Mouse (Mus musculus): ENCODE measurements around the gene Gnb1.

The Gnb1 gene

GRCm38 (mm10) chr4:155580420-155580819 lies 89.3 kb downstream of the Gnb1 start:
- DNase-seq = peak; percentile 65

DNA sequence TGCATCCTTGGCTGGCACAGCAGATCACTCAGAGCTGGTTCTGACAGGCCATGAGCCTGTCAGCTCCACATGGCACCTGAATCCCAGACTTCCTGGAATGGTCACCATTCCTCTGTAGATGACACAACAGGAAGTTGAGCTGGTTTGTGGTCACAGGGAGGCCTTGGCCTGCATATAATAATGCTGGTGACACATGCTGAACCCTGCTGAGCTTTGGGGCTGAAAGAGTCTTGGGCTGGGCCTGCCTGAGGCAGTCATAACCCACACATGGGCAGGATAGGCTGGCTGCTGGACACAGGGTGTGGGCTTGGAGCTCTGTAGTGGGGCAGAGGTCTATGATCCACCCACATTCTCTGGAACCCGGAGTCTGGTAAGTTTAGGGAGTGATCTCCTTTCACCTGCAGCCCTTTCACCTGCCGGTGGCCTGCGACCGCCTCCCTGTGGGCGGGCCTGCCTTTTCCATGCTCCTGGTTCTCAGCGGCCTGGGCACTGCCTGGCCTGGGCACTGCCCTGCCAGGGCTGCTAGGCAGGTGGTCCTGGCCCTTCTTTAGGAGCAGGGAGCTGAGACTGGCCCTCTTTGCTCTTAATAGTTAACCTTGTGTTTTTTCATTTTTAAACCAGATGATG lies 91.2 kb downstream of the Gnb1 start:
- no peak for DNase-seq

- no peak for DNase-seq
Observed at GRCm38 (mm10) chr4:155589356-155589755, 98.2 kb downstream of the Gnb1 start.

- no peak for DNase-seq
Observed at GRCm38 (mm10) chr4:155591012-155591719, 100.0 kb downstream of the Gnb1 start.

GRCm38 (mm10) chr4:155593780-155594179 lies 102.6 kb downstream of the Gnb1 start:
- no peak for DNase-seq

DNA sequence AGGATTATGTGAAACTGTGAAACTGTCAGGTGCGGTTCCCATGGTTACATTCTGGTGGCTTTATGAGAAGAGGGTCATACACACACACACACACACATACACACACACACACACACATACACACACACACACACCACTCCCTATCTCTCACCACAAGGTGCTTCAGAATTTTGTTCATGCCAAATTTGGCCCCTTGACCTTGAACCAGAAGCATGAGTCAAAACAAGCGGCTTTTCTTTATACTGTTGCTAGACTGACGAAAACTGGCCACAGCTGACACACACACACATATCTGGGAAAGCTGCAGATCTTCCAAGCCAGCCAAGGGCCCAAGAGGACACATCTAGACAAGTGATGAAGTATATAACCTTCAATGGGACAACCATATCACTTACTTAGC lies 104.6 kb downstream of the Gnb1 start:
- DNase-seq = no peak

DNA sequence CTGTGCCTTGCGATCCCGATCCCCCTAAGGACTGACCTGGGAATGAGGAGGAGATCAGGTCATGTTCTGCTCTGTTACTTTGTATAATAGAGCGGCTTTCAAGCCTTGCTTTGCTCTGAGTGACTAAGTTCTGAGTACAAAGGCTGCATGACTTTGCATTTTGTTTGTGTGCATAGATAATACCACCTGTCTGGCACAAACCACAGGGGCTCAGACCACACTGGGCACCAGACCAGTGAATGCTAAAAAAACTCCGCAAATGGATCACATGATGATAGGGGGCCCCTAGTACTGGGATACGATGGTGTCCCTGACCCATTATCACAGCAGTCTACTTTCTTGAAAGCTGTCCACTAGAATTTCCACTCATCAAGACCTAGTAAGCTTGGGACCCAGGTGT lies 105.4 kb downstream of the Gnb1 start:
- DNase-seq = no peak

DNA sequence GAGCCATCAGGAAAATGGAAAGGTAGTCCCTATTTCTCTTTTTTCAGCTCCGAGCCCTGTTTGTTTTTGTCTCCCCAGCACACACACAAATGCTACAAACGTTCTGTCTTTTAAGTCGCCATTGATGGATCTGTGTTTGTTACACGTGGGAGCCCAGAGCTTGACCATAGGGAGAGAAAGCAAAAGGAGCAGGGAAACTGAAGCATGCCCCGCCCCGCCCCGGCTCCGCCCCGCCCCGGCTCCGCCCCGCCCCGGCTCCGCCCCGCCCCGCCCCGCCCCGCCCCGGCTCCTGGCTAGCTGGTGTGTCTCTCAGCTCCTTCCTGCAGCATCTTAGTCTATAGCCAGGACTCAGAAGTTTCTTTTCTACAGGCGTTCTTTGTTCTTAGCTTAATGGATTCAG lies 107.4 kb downstream of the Gnb1 start:
- peak; percentile 5 for DNase-seq

DNA sequence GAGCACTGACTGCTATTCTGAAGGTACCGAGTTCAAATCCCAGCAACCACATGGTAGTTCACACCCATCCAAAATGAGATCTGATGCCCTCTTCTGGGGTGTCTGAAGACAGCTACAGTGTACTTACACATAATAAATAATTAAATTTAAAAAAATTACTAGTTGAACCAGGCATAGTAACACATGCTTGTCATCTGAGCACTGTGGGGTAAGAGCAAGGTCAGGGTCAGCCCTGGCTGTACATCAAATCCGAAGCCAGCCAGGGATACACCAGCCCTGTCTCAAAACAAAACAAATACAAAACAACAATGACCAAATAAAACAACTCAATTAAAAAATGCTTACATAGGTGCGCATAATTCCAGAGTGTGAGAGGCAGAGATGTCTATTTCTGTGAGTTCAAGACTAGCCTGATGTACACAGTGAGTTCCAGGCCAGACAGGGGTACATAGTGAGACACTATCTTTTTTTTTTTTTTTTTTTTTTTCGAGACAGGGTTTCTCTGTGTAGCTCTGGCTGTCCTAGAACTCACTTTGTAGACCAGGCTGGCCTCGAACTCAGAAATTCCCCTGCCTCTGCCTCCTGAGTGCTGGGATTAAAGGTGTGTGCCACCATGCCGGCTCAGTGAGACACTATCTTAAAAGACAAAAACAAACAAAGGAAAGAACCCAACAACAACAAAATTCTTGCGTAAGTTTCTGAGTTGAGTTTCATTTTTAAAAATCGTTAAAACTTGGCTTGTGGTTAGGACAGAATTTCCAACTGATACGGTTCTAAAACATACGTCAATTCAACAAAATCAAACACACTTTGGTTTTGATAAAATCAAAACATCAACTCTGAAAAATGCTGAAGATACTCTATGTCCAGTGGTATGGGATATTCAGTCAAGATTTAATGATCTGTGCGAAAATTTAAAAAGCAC lies 109.0 kb downstream of the Gnb1 start:
- DNase-seq = no peak

GRCm38 (mm10) chr4:155601091-155601996 lies 110.2 kb downstream of the Gnb1 start, which contains the start of gene Slc35e2:
Gene Slc35e2, plus strand, starts transcription at chr4:155601416.
- DNase-seq = peak; percentile 96

DNA sequence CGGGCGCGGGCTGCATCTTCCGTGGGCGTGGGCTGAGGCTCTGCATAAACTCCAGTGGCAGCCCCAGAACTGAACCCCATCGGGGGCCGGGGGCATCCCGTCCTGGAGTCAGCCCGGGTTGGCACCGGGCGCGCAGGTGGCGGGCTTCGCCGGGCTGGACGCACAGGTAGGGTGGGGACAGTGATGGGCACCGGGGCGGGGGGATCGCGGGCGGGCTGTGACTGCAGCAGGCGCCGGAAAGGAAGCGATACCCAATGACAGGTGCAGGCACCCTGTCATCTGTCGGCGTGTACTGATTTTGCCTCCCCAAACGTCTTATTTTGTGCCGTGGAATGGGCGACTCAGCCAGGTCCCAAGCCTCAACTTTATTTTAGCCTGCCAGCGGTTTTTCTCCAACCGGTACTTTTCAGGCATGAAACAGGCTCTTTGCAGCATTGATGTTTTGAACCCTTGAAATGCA lies 110.9 kb downstream of the Gnb1 start:
- no peak for DNase-seq

DNA sequence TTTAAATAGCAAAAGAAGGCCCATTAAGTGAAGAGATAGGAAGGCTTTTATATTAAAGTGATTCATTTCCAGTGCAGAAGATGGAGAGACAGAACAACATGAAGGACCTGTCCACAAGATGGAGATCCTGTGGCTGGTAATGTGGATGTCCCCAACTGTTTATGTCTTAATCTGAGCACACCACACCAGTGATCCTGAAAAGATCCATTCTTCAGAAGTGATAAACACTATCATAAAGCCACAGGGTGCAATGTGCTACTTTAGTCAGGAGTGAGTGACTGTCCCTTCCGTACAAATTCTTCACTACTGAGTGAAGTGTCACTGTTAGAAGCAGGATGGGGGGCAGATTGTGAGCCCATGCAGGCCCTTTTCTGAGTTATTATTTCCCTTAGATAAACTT lies 111.6 kb downstream of the Gnb1 start:
- no peak for DNase-seq

GRCm38 (mm10) chr4:155603801-155604200 lies 112.6 kb downstream of the Gnb1 start:
- no peak for DNase-seq

DNA sequence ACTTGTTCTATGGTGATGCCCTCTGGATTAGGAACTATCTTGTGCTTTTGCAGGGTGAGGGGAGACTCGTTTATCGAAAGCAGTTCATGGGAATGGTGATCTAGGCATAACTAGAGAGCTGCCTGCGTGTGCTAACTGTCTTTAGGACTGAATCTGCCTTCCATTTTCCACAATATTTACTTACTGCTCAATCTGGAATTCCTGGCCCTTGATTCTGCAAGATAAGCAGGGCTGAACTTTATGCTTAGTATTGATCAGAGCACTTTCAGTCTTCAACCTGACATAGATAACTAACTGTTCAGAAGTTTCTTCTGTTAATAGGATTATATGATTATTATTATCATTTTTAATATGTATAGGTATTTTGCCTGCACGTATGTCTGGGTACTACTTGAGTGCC lies 114.0 kb downstream of the Gnb1 start:
- no peak for DNase-seq

DNA sequence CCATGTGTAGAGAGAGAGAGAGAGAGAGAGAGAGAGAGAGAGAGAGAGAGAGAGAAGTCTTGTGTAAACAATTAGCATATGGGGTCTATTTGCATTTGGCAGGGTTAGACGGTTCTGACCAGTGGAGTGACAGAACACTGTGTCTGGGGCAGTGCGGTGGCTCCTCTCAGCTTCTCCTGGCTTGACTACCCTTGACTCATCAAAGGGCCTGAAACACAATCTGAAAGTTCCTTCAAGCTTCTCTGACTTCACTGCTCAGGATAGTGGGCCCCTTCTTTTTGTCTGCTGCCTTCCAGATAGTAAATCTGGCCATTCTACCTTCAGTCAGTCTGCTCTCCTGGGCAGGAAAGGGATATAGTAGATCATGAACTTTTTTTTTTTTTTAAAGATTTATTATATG lies 115.7 kb downstream of the Gnb1 start:
- DNase-seq = no peak

Measured in embryo, embryonic 11 days (tissue).